Mouse (Mus musculus): Measurements from ENCODE around the gene Mlc1. TPM values are rescaled to one million over a fixed set of nuclear protein-coding genes. Genes with fewer than 3 reads are reported as not detected.

Mlc1 gene
- polyA plus RNA-seq, 1 experiment: 0.08 TPM

DNA sequence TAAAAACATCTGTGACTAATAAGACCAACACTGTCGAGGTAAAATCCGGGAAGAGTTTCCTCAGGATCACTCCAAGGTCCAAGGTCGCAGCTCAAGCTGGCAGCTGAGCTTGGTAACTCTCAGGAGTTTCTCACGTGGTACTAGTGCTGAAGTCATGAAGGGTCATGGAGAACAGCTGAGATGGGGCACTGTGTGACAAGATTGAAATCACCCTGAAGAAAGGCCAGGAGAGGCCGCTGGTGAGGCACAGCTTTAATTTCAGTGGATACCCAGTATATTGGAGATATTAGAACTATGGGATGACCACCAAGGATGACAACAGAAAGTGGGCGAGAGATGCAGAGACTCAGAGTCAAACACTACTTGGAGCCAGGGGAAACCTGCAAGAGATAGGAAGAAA, 32.0 kb downstream of the Mlc1 start:
- DNase-seq: no peak
- Histone ChIP-seq H3K36me3 (ENCODE audit: control insufficient read depth, insufficient read depth, low read length) (no peaks in the 10 kb centered on the region), H3K4me3 (ENCODE audit: control insufficient read depth, insufficient read depth, low read length) (no peak overlapping the region), H3K27ac (ENCODE audit: control insufficient read depth, insufficient read depth, low read length) (no peak overlapping the region), H3K27me3 (ENCODE audit: control insufficient read depth, insufficient read depth, low read length) (no peaks in the 10 kb centered on the region), H3K4me1 (replicated peaks; ENCODE audit: control insufficient read depth, insufficient read depth, low read length) (no peaks in the 10 kb centered on the region)
- no peak for TF ChIP-seq POLR2A (IDR thresholded peaks at IDR 0.05; ENCODE audit: control insufficient read depth, extremely low read depth, insufficient read depth, low read length, poor library complexity)
- TF ChIP-seq CTCF (IDR thresholded peaks at IDR 0.05; ENCODE audit: borderline replicate concordance, control insufficient read depth, extremely low read depth, insufficient read depth, low read length, poor library complexity): no peak
- WGBS: 59% methylated on average over 6 of the region's 6 CpGs

GRCm38 (mm10) chr15:88943896-88944551, 34.8 kb downstream of the Mlc1 start:
- Histone ChIP-seq H3K27me3 (ENCODE audit: control insufficient read depth, insufficient read depth, low read length) (no peaks in the 10 kb centered on the region), H3K4me3 (ENCODE audit: control insufficient read depth, insufficient read depth, low read length) (no peak overlapping the region), H3K4me1 (replicated peaks; ENCODE audit: control insufficient read depth, insufficient read depth, low read length) (no peaks in the 10 kb centered on the region), H3K27ac (ENCODE audit: control insufficient read depth, insufficient read depth, low read length) (no peak overlapping the region), H3K36me3 (ENCODE audit: control insufficient read depth, insufficient read depth, low read length) (no peaks in the 10 kb centered on the region)
- DNase-seq: no peak
- WGBS: 71% methylated on average over 5 of the region's 5 CpGs
- TF ChIP-seq CTCF (IDR thresholded peaks at IDR 0.05; ENCODE audit: borderline replicate concordance, control insufficient read depth, extremely low read depth, insufficient read depth, low read length, poor library complexity): no peak
- TF ChIP-seq POLR2A (IDR thresholded peaks at IDR 0.05; ENCODE audit: control insufficient read depth, extremely low read depth, insufficient read depth, low read length, poor library complexity): no peak

GRCm38 (mm10) chr15:88942783-88943182, 36.0 kb downstream of the Mlc1 start:
- Histone ChIP-seq H3K27me3 (ENCODE audit: control insufficient read depth, insufficient read depth, low read length) (no peaks in the 10 kb centered on the region), H3K4me1 (replicated peaks; ENCODE audit: control insufficient read depth, insufficient read depth, low read length) (no peaks in the 10 kb centered on the region), H3K4me3 (ENCODE audit: control insufficient read depth, insufficient read depth, low read length) (no peak overlapping the region), H3K27ac (ENCODE audit: control insufficient read depth, insufficient read depth, low read length) (no peak overlapping the region), H3K36me3 (ENCODE audit: control insufficient read depth, insufficient read depth, low read length) (no peaks in the 10 kb centered on the region)
- no peak for TF ChIP-seq POLR2A (IDR thresholded peaks at IDR 0.05; ENCODE audit: control insufficient read depth, extremely low read depth, insufficient read depth, low read length, poor library complexity)
- no peak for TF ChIP-seq CTCF (IDR thresholded peaks at IDR 0.05; ENCODE audit: borderline replicate concordance, control insufficient read depth, extremely low read depth, insufficient read depth, low read length, poor library complexity)
- DNase-seq: no peak
- WGBS: 79% methylated on average over 5 of the region's 5 CpGs

DNA sequence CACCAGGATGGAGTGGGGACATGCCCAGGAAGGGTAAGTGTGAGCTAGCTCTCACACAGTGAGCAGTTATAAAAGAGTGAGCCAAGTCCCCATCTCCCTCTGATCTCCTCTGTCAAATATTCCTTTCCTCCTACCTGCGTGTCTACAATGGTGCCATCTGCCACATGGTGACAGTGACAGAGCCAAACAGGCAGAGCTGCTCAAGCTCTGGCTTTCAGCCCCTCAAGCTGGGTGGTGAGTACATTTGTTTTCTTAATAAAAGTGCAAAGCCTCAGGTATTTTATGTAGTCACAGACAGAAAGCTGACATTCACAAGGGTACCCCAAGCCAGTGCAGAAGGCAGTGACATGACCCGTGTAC, 41.5 kb downstream of the Mlc1 start:
- no peak overlapping the region for H3K27ac ChIP-seq (ENCODE audit: control insufficient read depth, insufficient read depth, low read length)
- no peak for TF ChIP-seq POLR2A (IDR thresholded peaks at IDR 0.05; ENCODE audit: control insufficient read depth, extremely low read depth, insufficient read depth, low read length, poor library complexity)
- no peak for TF ChIP-seq CTCF (IDR thresholded peaks at IDR 0.05; ENCODE audit: borderline replicate concordance, control insufficient read depth, extremely low read depth, insufficient read depth, low read length, poor library complexity)
- H3K4me1 ChIP-seq (replicated peaks; ENCODE audit: control insufficient read depth, insufficient read depth, low read length): no peaks in the 10 kb centered on the region
- WGBS: 93% methylated on average over 2 of the region's 2 CpGs
- H3K4me3 ChIP-seq (ENCODE audit: control insufficient read depth, insufficient read depth, low read length): no peak overlapping the region
- no peaks in the 10 kb centered on the region for H3K27me3 ChIP-seq (ENCODE audit: control insufficient read depth, insufficient read depth, low read length)
- no peak for DNase-seq
- H3K36me3 ChIP-seq (ENCODE audit: control insufficient read depth, insufficient read depth, low read length): no peaks in the 10 kb centered on the region

DNA sequence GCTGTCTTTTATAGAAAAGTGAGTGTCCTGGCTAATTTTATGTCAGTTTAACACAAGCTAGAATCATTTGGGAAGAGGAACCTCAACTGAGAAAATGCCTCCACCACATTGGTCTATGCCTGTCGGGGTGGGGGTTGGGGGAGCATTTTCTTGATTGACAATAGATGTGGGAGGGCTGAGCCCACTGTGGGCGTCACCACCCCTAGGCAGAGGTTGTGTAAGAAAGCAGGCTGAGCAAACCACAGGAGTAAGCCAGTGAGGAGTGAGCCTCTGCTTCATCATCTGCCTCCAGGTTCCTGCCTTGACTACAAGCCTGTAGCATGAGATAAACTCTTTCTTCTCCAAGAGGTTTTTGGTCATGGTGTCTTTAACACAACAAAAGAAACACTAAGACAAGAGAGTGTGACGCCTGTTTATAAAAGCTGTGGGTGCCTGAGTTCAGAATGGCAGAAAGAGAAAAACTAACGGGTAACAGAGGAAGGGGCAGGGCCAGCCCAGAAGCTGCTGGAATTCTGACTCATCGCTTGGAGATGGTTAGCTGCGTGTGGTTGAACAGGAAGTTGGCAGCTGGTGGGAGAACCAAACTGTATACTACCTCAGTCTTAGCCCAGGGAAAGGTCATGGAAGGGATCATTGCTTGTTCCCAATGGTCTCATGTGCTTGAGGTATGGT, 42.1 kb downstream of the Mlc1 start:
- DNase-seq: no peak
- H3K36me3 ChIP-seq (ENCODE audit: control insufficient read depth, insufficient read depth, low read length): no peaks in the 10 kb centered on the region
- no peaks in the 10 kb centered on the region for H3K27me3 ChIP-seq (ENCODE audit: control insufficient read depth, insufficient read depth, low read length)
- WGBS: 42% methylated on average over 6 of the region's 6 CpGs
- H3K4me3 ChIP-seq (ENCODE audit: control insufficient read depth, insufficient read depth, low read length): no peak overlapping the region
- H3K4me1 ChIP-seq (replicated peaks; ENCODE audit: control insufficient read depth, insufficient read depth, low read length): no peaks in the 10 kb centered on the region
- no peak overlapping the region for H3K27ac ChIP-seq (ENCODE audit: control insufficient read depth, insufficient read depth, low read length)
- no peak for TF ChIP-seq CTCF (IDR thresholded peaks at IDR 0.05; ENCODE audit: borderline replicate concordance, control insufficient read depth, extremely low read depth, insufficient read depth, low read length, poor library complexity)
- no peak for TF ChIP-seq POLR2A (IDR thresholded peaks at IDR 0.05; ENCODE audit: control insufficient read depth, extremely low read depth, insufficient read depth, low read length, poor library complexity)

GRCm38 (mm10) chr15:88934141-88934540, 44.7 kb downstream of the Mlc1 start:
- TF ChIP-seq POLR2A (IDR thresholded peaks at IDR 0.05; ENCODE audit: control insufficient read depth, extremely low read depth, insufficient read depth, low read length, poor library complexity) (no peak), CTCF (IDR thresholded peaks at IDR 0.05; ENCODE audit: borderline replicate concordance, control insufficient read depth, extremely low read depth, insufficient read depth, low read length, poor library complexity) (no peak)
- Histone ChIP-seq H3K27me3 (ENCODE audit: control insufficient read depth, insufficient read depth, low read length) (no peaks in the 10 kb centered on the region), H3K27ac (ENCODE audit: control insufficient read depth, insufficient read depth, low read length) (no peak overlapping the region), H3K4me1 (replicated peaks; ENCODE audit: control insufficient read depth, insufficient read depth, low read length) (no peaks in the 10 kb centered on the region), H3K4me3 (ENCODE audit: control insufficient read depth, insufficient read depth, low read length) (no peak overlapping the region), H3K36me3 (ENCODE audit: control insufficient read depth, insufficient read depth, low read length) (no peaks in the 10 kb centered on the region)
- DNase-seq: no peak
- 56% methylated on average over 7 of the region's 7 CpGs for WGBS
